Mouse (Mus musculus) A20 (cell line): ENCODE data around the gene Exosc5.

Source experiments
- DNase-seq: peaks from one replicate; pipeline ENCODE4 v3.0.0-alpha.2; 2011; ENCODE audit warnings: low read depth, low spot score

Gene Exosc5

DNA sequence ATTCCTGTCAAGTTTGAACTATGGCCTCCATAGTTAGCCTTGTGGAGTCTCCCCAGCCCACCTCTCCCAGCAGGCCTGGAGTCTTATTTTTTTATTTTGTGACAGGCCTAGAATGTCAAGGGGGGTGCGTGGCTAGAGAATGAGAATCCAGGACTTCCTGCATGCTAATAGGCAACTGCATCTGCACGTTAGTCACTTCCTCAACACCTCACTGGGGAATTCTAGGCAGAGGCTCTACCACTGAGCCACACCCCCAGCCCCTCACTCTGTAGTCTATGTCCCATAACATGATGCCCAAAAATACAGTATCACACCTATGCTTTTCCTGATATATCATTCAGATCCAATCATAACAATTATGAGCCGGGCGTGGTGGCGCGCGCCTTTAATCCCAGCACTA, 18.0 kb downstream of the Exosc5 start:
- no peak for DNase-seq

- no peak for DNase-seq
Measured at GRCm38 (mm10) chr7:25679971-25680370, 21.0 kb downstream of the Exosc5 start.

DNA sequence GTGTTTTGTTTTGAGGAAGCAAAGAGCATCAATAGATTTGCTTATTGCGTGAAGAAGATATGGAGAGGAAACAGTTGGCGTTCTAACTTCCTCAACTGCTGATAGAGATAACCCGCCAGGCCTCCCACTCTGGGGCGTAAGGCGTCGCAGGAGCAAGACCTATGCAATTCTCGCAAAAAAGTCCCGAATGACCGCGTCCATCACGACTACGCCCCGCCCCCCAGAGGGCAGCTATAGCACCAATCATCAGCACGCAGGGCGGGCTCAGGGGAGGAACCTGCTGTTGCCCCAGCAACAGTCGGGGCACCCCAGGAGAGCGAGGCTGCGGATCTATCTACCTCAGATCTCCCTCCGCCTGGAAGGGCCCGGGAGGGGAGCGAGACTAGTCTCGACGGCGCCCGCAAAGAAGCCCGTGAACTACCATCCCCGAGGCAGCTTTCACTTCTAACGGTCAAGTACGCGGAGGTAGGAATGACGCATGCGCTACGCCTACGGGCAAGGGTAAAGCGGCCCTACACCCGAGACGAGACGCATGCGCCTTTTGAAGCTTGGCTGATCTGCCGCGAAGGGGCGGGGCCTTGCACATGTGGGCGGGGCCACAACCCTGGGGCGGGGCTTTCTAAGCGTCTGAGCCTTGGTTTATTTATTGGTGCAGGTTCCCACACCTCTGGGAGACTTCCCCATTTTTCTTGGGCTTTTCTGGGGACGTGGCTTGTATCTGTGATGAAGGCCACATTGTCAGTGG, 21.7 kb downstream of the Exosc5 start, which contains the start of gene B9d2:
Gene B9d2 (plus strand): TSS at position 267 of the 745 bp plus-strand sequence.
- DNase-seq, result peak; percentile 100

DNA sequence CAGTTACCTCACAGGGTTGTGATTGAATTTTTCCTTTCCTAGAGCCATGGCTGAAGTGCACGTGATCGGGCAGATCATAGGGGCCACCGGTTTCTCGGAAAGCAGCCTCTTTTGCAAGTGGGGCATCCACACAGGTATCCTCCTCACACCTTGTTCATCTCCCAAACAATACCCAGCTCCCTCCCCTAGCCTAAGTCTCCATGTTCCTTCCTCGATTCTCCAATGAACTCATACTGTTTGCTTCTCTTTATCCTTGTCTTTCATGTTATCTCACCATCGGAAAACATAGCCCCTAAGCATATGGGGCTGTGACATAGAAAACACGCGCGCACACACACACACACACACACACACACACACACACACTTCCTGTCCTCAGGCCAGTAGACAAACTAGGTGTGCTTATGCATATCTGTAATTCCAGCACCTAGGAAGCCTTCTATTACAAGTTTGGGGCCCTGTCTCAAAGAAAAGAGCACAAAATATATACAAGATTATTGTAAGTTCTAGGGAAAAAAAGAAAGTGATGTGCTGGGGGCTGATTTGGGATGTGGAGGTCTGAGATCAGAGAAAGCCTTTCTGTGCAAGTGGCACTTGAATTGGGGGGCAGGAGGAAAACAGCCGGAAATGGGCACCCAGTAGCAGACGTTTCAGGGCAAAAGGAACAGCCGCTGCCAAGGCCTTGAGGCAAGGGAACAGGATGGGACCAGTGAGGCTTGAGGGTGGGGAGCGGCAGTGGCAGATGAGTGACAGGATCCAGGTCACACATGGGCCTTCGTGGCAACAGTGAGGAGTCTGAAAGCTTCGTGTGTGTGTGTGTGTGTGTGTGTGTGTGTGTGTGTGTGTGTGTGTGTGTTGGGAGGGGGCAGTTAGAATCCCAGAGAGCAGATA, 22.6 kb downstream of the Exosc5 start:
- peak; percentile 39 for DNase-seq

DNA sequence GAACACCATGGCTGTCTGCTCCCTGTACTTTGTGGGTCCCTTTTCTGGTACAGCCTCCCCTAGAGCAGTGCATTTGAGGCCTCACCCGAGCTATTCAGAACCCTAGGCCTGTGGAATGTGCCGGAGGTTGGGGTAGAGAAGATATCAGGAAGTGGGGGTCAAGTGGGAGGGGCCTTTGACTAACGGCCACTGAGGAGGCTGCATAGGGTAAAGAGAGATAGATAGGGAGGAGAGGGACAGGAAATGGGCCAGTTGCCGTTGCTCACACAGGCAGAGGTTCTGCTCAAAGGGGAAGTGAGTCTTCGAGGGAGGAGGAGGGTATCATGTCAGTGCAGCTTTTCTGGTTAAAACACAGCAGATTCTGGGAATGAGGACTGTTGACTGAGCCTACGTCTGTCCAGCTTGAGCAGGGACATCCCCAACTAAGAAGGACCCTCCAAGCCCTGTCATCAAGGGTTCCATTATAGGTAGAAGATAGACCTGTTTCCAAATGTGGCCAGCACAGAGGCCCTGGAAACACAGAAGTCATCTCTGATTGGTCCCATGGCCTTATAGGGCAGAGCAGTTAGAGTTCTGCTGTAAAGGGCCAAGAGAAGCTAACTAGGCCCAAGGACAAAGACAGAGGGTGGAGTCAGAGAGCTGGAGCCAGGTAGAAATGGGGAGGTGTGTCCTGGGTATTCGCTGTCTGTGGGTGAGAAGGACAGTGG, 24.7 kb downstream of the Exosc5 start:
- peak; percentile 92 for DNase-seq

- DNase-seq, result no peak
Measured at GRCm38 (mm10) chr7:25684659-25685058, 25.7 kb downstream of the Exosc5 start.

DNA sequence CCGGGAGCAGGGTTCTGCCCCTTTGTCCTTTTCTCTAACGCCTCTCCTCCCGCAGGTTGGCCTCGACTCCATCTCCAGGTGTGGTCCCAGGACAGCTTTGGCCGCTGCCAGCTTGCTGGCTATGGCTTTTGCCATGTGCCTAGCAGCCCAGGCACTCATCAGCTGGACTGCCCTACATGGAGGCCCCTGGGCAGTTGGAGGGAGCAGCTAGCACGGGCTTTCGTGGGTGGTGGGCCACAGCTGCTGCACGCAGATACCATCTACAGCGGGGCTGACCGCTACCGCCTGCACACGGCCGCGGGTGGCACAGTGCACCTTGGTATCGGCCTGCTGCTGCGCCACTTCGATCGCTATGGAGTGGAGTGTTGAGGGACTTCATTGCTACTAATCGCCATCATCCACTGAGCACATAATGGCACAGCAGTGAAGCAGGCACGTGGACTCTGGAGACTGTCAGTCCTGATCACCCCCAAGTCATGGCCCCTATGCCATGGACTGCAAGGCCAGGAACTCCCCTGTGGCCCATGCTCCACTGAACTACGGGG, 27.0 kb downstream of the Exosc5 start:
- no peak for DNase-seq

DNA sequence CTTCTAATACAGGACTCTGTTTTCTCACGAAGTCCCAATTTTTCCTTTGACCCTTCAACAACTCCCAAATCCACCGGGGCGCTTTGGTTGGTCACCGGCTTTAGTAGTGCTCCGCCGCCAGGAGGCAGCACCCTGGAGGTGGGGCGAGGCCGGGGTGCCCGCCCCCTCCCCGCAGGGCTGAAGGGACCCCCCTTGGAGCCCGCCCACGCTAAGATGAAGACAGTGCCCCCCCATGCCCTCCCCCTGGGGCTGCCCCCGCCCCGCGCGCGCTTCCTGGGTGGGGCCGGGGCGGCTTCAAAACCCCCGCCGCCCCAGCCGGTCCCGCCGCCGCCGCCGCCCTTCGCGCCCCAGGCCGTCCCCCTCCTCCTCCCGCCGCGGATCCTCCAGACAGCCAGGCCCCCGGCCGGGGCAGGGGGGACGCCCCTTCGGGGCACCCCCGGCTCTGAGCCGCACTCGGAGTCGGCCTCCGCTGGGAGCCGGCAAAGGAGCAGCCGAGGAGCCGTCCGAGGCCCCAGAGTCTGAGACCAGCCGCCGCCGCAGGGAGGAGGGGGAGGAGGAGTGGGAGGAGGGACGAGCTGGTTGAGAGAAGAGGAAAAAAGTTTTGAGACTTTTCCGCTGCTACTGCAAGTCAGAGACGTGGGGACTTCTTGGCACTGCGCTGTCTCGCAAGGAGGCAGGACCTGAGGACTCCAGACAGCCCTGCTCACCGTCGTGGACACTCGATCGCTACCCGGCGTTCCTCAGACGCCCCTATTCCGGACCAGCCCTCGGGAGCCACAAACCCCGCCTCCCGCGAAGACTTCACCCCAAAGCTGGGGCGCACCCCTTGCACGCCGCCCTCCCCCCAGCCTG, 27.9 kb downstream of the Exosc5 start, which contains the start of gene Tgfb1:
Gene Tgfb1 (plus strand): TSS at position 323 of the 852 bp plus-strand sequence.
- DNase-seq, result peak; percentile 90

- peak; percentile 83 for DNase-seq
Measured at GRCm38 (mm10) chr7:25687811-25688401, 28.9 kb downstream of the Exosc5 start.

DNA sequence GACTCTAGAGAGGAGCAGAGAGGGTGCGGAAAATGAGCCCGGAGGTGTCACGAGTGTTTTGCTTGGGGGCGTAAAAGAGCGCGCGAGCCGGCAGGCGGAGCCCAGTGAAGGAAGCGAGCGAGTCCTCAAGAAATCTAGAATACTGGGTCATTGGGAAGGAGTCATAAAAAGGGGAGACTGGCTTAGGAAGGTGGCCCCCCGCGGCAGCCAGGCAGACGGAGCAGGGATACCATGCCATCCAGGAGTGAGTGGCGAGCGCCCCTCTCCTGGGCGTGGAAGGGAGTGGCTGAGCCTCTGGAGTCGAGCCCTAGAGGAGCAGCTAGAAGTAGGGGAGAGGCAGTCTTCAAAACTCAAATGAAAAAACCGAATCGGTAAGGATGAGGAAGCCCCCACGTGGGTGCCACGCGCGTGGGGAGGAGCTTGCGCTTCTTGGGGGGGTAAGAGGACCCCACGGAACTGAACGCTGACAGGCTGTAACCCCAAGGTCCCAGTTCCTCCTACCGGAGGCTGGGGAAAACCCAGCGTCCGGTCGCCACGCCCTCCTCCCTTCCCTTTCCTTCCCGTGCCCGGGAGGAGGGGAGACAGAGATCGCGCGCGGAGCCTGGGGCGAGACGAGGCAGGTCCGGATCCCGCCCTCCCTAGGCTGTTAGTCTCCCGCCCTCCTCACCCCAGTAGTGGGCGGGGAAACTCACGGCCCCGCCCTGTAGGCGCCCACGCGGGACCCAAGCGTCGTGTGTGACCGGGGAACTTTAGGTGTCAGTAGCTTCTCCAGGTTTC, 30.0 kb downstream of the Exosc5 start:
- peak; percentile 81 for DNase-seq

- DNase-seq, result no peak
Measured at GRCm38 (mm10) chr7:25689603-25690021, 30.6 kb downstream of the Exosc5 start.

- DNase-seq, result no peak
Measured at GRCm38 (mm10) chr7:25690051-25690450, 31.1 kb downstream of the Exosc5 start.

DNA sequence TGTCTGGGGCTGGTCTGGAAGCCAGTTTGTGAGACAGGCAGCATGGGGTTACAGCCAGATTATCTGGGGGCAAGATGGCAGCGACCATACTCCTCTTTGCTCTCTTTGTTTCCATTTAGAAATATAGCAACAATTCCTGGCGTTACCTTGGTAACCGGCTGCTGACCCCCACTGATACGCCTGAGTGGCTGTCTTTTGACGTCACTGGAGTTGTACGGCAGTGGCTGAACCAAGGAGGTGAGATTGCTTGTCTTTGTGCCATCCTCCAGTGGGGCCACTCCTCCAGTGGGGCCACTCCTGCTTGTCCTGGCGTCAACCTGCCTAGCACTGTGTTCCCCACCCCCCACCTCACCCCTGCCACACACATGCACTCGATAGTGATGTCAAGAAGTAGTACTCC, 35.1 kb downstream of the Exosc5 start:
- DNase-seq, result no peak

- DNase-seq, result no peak
Measured at GRCm38 (mm10) chr7:25699851-25700250, 40.9 kb downstream of the Exosc5 start.

DNA sequence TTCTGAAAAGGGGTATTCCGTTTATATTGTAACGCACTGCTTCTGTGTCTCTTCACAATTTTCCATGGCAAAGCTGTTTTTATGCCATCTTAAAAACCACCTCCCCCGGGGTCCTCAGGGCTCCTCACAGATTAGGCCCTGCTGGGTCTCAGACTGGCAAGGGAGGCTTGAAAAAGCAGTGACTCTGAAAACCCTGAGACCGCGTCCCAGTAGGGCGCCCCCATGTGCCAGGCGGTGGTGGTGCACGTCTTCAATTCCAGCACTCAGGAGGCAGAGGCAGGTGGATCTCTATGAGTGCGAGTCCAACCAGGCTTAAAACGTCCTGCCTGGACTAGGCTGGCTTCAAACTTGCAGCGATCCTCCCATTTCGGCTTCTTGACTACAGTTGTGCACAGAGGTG, 41.8 kb downstream of the Exosc5 start:
- DNase-seq, result no peak

GRCm38 (mm10) chr7:25702350-25702749, 43.4 kb downstream of the Exosc5 start:
- DNase-seq, result peak; percentile 33

- no peak for DNase-seq
Measured at GRCm38 (mm10) chr7:25703793-25704494, 45.0 kb downstream of the Exosc5 start.

DNA sequence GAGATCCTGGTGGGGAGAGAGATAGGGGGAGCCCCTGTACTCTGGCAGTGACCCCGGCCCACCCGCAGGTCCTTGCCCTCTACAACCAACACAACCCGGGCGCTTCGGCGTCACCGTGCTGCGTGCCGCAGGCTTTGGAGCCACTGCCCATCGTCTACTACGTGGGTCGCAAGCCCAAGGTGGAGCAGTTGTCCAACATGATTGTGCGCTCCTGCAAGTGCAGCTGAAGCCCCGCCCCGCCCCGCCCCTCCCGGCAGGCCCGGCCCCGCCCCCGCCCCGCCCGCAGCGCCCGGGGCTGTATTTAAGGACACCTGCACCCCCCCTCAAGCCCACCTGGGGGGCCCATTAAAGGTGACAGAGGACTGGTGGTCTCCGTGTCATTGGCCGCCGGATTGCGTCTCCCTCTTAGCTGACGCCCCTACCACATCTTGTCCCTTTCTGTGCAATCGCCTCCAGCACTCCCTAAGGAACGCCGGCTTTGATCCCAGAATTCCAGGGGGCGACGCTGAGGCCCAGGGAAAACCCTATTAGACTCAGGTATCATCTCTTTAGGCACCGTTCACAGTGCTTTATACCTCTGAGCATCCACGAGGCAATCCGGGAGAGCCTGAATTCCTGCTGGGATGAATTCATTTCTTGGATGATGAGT, 45.9 kb downstream of the Exosc5 start:
- DNase-seq, result no peak
